Mouse (Mus musculus) limb, embryonic 15.5 days (tissue): ENCODE results near the gene Rhbdl3. TPM values are rescaled to one million over a fixed set of nuclear protein-coding genes. Genes with fewer than 3 reads are reported as not detected.

Experiments used
- ATAC-seq: fragments of 200-750 bp; cut with Nextera tagmentation; 2 replicates; pipeline ENCODE4 v1.8.0; 2017; ENCODE audit warnings: low read depth, moderate TSS enrichment; ENCODE audit not compliant: insufficient number of reproducible peaks, low FRiP score, low TSS enrichment
- H3K27ac ChIP-seq: fragments of 300-500 bp; sonication (generic); 2 replicates; pipeline ENCODE4 v1.5.1; 2015; ENCODE audit warnings: moderate library complexity, mild to moderate bottlenecking, inconsistent platforms
- H3K27me3 ChIP-seq: fragments of 300-500 bp; sonication (generic); 2 replicates; pipeline ENCODE4 v1.6.1; 2015; ENCODE audit warnings: inconsistent platforms
- H3K36me3 ChIP-seq: fragments of 300-500 bp; sonication (generic); 2 replicates; pipeline ENCODE4 v1.6.1; 2015; ENCODE audit warnings: inconsistent platforms
- H3K4me1 ChIP-seq: fragments of 300-500 bp; sonication (generic); 2 replicates; pipeline ENCODE4 v1.6.1; 2015; ENCODE audit warnings: inconsistent platforms
- H3K4me2 ChIP-seq: fragments of 300-500 bp; sonication (generic); 2 replicates; pipeline ENCODE4 v1.6.1; 2015; ENCODE audit warnings: mild to moderate bottlenecking, inconsistent platforms
- H3K4me3 ChIP-seq: fragments of 300-500 bp; sonication (generic); 2 replicates; pipeline ENCODE4 v1.5.1; 2015; ENCODE audit warnings: mild to moderate bottlenecking, inconsistent platforms
- H3K9ac ChIP-seq: fragments of 300-500 bp; sonication (generic); 2 replicates; pipeline ENCODE4 v1.6.1; 2015; ENCODE audit warnings: inconsistent platforms
- H3K9me3 ChIP-seq: fragments of 300-500 bp; sonication (generic); 2 replicates; pipeline ENCODE4 v1.6.1; 2016; ENCODE audit warnings: inconsistent platforms
- WGBS: fragments of 180-500 bp; shearing (Covaris S2); methylation state at CpG from one replicate; pipeline ENCODE4 v1.1.7; 2015; 5-methylcytosine and 5-hydroxymethylcytosine counted together
- polyA plus RNA-seq: library from polyadenylated mRNA; unstranded; fragments of >200 nt; fragmentation: Nextera tagmentation; extraction: Ambion mirVana; gene quantifications from 2 replicates; pipeline ENCODE4 v1.2.1, GENCODE M21; 2015

Rhbdl3 gene
- polyA plus RNA-seq, 1 experiment from 2014 or later, result 7.8 TPM

DNA sequence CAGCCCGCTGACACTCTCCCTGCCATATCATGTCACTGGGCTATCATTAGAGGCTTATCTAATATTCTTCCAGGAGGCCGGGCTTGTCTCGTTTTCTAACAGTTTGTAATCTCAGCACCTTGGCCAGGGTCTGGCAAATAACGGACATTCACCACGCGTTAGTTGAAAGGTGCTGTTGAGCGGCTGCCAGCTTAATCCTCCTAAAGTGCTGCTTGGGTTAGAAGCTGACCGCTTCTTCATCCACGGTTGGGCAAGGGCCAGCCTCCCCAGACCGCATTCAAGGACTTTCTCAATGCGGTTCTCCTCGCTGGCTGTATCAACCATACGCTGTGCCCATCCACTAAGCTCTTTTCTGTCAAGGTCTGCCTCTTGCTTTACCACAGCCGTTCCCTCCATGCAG is 4.9 kb upstream of the Rhbdl3 start:
- H3K4me1 ChIP-seq, result peaks cover 18% of the 10 kb centered on the region
- no peak overlapping the region for H3K9ac ChIP-seq
- no peak for ATAC-seq
- H3K36me3 ChIP-seq, result no peaks in the 10 kb centered on the region
- H3K4me3 ChIP-seq, result no peak overlapping the region
- WGBS, result 21% methylated on average over 14 of the region's 14 CpGs
- H3K27me3 ChIP-seq, result peaks cover 34% of the 10 kb centered on the region
- H3K27ac ChIP-seq, result no peak overlapping the region
- no peak overlapping the region for H3K4me2 ChIP-seq
- no peaks in the 10 kb centered on the region for H3K9me3 ChIP-seq

GRCm38 (mm10) chr11:80299513-80300235 is 1.0 kb upstream of the Rhbdl3 start:
- 6% methylated on average over 11 of the region's 12 CpGs for WGBS
- H3K36me3 ChIP-seq, result no peaks in the 10 kb centered on the region

GRCm38 (mm10) chr11:80301316-80302045 is 769 bp downstream of the Rhbdl3 start:
- Histone ChIP-seq H3K9me3 (no peaks in the 10 kb centered on the region), H3K27me3 (peaks cover 49% of the 10 kb centered on the region), H3K27ac (no peak overlapping the region), H3K4me3 (peak overlapping the region; percentile 61), H3K4me2 (peak overlapping the region; percentile 97), H3K36me3 (no peaks in the 10 kb centered on the region), H3K4me1 (peaks cover 31% of the 10 kb centered on the region), H3K9ac (peak overlapping the region; percentile 47)
- WGBS, result under 1% methylated on average over 53 of the region's 53 CpGs
- no peak for ATAC-seq

More at GRCm38 (mm10) chr11:80299513-80300235, 1.0 kb upstream of the Rhbdl3 start:
- H3K4me1 ChIP-seq, result peaks cover 42% of the 10 kb centered on the region
- no peak for ATAC-seq
- no peak overlapping the region for H3K27ac ChIP-seq
- H3K9me3 ChIP-seq, result no peaks in the 10 kb centered on the region
- peaks cover 59% of the 10 kb centered on the region for H3K27me3 ChIP-seq
- no peak overlapping the region for H3K9ac ChIP-seq
- H3K4me3 ChIP-seq, result no peak overlapping the region
- H3K4me2 ChIP-seq, result peak overlapping the region; percentile 97

- Histone ChIP-seq H3K4me2 (peak overlapping the region; percentile 97), H3K27ac (no peak overlapping the region; the same call in 1 of the 2 replicates), H3K27me3 (peaks cover 46% of the 10 kb centered on the region), H3K9ac (no peak overlapping the region), H3K36me3 (no peaks in the 10 kb centered on the region), H3K4me3 (peak overlapping the region; percentile 61), H3K4me1 (peaks cover 31% of the 10 kb centered on the region), H3K9me3 (no peaks in the 10 kb centered on the region)
- no peak for ATAC-seq
- 1% methylated on average over 9 of the region's 9 CpGs for WGBS
These were observed 1.3 kb downstream of the Rhbdl3 start for GRCm38 (mm10) chr11:80302046-80302390.

DNA sequence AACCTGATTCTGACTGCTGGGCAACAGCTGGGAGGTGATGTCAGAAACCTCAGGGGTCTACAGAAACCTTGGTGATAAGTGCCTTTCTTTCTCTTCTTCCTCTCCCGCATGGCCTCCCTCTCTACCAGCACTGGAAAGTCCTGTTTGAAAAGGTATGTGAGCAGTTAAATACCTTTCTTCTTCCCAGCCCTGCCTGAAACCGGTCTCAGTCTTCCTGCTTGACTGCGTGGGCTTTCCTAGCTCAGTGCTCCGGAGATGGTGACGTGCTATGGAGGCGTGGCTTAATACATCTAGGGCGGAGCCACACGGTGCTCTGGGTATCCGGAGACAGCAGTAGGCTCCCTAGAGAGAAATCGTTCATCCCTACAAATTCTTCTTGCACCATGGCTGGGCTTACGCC is 1.8 kb downstream of the Rhbdl3 start:
- peak overlapping the region; percentile 61 for H3K4me3 ChIP-seq
- H3K9me3 ChIP-seq, result no peaks in the 10 kb centered on the region
- H3K27ac ChIP-seq, result no peak overlapping the region; the same call in 1 of the 2 replicates
- H3K27me3 ChIP-seq, result peaks cover 41% of the 10 kb centered on the region
- H3K4me2 ChIP-seq, result peak overlapping the region; percentile 97
- WGBS, result 2% methylated on average over 11 of the region's 11 CpGs
- H3K4me1 ChIP-seq, result peaks cover 31% of the 10 kb centered on the region
- H3K9ac ChIP-seq, result no peak overlapping the region
- no peak for ATAC-seq
- no peaks in the 10 kb centered on the region for H3K36me3 ChIP-seq

- Histone ChIP-seq H3K27ac (no peak overlapping the region), H3K9ac (no peak overlapping the region), H3K9me3 (no peaks in the 10 kb centered on the region), H3K4me2 (no peak overlapping the region), H3K36me3 (no peaks in the 10 kb centered on the region), H3K4me1 (peaks cover 31% of the 10 kb centered on the region), H3K4me3 (no peak overlapping the region), H3K27me3 (peaks cover 36% of the 10 kb centered on the region)
- WGBS, result 77% methylated on average over 3 of the region's 3 CpGs
- no peak for ATAC-seq
These were observed 3.0 kb downstream of the Rhbdl3 start for GRCm38 (mm10) chr11:80303746-80304145.

- H3K27ac ChIP-seq, result no peak overlapping the region
- 79% methylated on average over 10 of the region's 10 CpGs for WGBS
- H3K9me3 ChIP-seq, result no peaks in the 10 kb centered on the region
- no peak overlapping the region for H3K4me3 ChIP-seq
- peaks cover 31% of the 10 kb centered on the region for H3K4me1 ChIP-seq
- H3K36me3 ChIP-seq, result no peaks in the 10 kb centered on the region
- H3K9ac ChIP-seq, result no peak overlapping the region
- H3K27me3 ChIP-seq, result peaks cover 27% of the 10 kb centered on the region
- H3K4me2 ChIP-seq, result no peak overlapping the region
- ATAC-seq, result no peak
These were observed 4.1 kb downstream of the Rhbdl3 start for GRCm38 (mm10) chr11:80304846-80305245.

DNA sequence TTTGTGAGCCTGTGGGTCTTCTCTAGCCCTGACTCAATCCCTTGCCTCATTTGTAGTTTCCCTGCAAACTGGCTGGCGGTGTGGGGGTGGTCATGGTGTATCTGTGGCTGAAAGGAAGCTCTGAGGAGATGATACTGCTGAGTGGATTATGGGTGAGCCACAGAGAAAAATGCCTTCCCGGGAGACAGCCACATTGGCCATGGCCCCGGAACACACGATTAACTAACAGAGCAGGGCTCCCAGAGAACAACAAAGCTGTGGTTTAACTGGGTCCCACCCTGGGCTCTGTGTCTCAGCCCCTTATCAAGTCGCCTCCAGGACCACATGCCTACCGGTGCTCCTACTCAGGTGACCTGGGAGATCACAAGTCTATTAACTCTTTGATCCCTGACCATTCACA is 7.8 kb downstream of the Rhbdl3 start:
- Histone ChIP-seq H3K4me3 (no peak overlapping the region), H3K4me2 (no peak overlapping the region), H3K9me3 (no peaks in the 10 kb centered on the region), H3K27me3 (0 out of 2 replicates have a peak, but pooled peaks cover 2% of the 10 kb centered on the region), H3K27ac (no peak overlapping the region), H3K9ac (no peak overlapping the region), H3K36me3 (no peaks in the 10 kb centered on the region), H3K4me1 (no peaks in the 10 kb centered on the region)
- WGBS, result 51% methylated on average over 6 of the region's 6 CpGs
- ATAC-seq, result no peak

GRCm38 (mm10) chr11:80311271-80311670 is 10.6 kb downstream of the Rhbdl3 start:
- H3K36me3 ChIP-seq, result no peaks in the 10 kb centered on the region
- no peak overlapping the region for H3K4me3 ChIP-seq
- 0 out of 2 replicates have a peak, but pooled peaks cover 2% of the 10 kb centered on the region for H3K27me3 ChIP-seq
- ATAC-seq, result no peak
- no peaks in the 10 kb centered on the region for H3K4me1 ChIP-seq
- H3K9ac ChIP-seq, result no peak overlapping the region
- H3K4me2 ChIP-seq, result no peak overlapping the region
- H3K27ac ChIP-seq, result no peak overlapping the region
- no peaks in the 10 kb centered on the region for H3K9me3 ChIP-seq
- 59% methylated on average over 4 of the region's 4 CpGs for WGBS

- Histone ChIP-seq H3K9me3 (no peaks in the 10 kb centered on the region), H3K4me2 (no peak overlapping the region), H3K4me1 (no peaks in the 10 kb centered on the region), H3K27me3 (0 out of 2 replicates have a peak, but pooled peaks cover 2% of the 10 kb centered on the region), H3K4me3 (no peak overlapping the region), H3K9ac (no peak overlapping the region), H3K36me3 (no peaks in the 10 kb centered on the region), H3K27ac (no peak overlapping the region)
- 22% methylated on average over 2 of the region's 2 CpGs for WGBS
- ATAC-seq, result no peak
These were observed 11.3 kb downstream of the Rhbdl3 start for GRCm38 (mm10) chr11:80312049-80312448.

- Histone ChIP-seq H3K9ac (no peak overlapping the region), H3K27me3 (0 out of 2 replicates have a peak, but pooled peaks cover 2% of the 10 kb centered on the region), H3K9me3 (no peaks in the 10 kb centered on the region), H3K27ac (no peak overlapping the region), H3K4me2 (no peak overlapping the region), H3K36me3 (no peaks in the 10 kb centered on the region), H3K4me3 (no peak overlapping the region), H3K4me1 (no peaks in the 10 kb centered on the region)
- ATAC-seq, result no peak
- WGBS, result 4% methylated on average over 6 of the region's 6 CpGs
These were observed 11.9 kb downstream of the Rhbdl3 start for GRCm38 (mm10) chr11:80312565-80312964.

- Histone ChIP-seq H3K9ac (no peak overlapping the region), H3K4me3 (no peak overlapping the region), H3K27me3 (0 out of 2 replicates have a peak, but pooled peaks cover 2% of the 10 kb centered on the region), H3K9me3 (no peaks in the 10 kb centered on the region), H3K4me1 (no peaks in the 10 kb centered on the region), H3K36me3 (no peaks in the 10 kb centered on the region), H3K27ac (no peak overlapping the region), H3K4me2 (no peak overlapping the region)
- ATAC-seq, result no peak
- WGBS, result 68% methylated on average over 1 of the region's 1 CpGs
These were observed 12.8 kb downstream of the Rhbdl3 start for GRCm38 (mm10) chr11:80313462-80313861.
